Mouse (Mus musculus): ENCODE data around the gene Magea4.

Magea4 gene

GRCm38 (mm10) chrX:72221717-72222116 lies at the start of gene Magea4:
Magea4 (plus strand) TSS chrX:72222017.
- no peak for DNase-seq

GRCm38 (mm10) chrX:72202944-72203554 lies 18.8 kb upstream of the Magea4 start:
- no peak for DNase-seq

GRCm38 (mm10) chrX:72270637-72271036 lies 48.8 kb downstream of the Magea4 start:
- DNase-seq = no peak
